Mouse (Mus musculus) liver, postnatal 0 days (tissue): ENCODE results near the gene Rapgef2.

Source experiments
- CTCF ChIP-seq: sonication (generic); IDR thresholded peaks from 2 replicates; pipeline ENCODE4 v1.5.1; 2016; ENCODE audit warnings: antibody characterized with exemption, low read depth
- EP300 ChIP-seq: IDR thresholded peaks from 2 replicates; pipeline ENCODE4 v1.6.1; 2016; ENCODE audit warnings: antibody characterized with exemption, low read depth, mild to moderate bottlenecking

- no peak for TF ChIP-seq CTCF
- no peak for TF ChIP-seq EP300
Measured at GRCm38 (mm10) chr3:79225888-79226287, 60.4 kb downstream of the Rapgef2 start.
